ENCODE assay signal across 18 mouse cellular contexts in genomic region chr1:42417815-42418214, GRCm38 (mm10).
DNase-seq lines count a peak whose midpoint lies in the region; ATAC-seq lines count a peak whose summit lies in the region.
"Had no signal": no experiment of that assay in that cellular context is flagged by ENCODE, and none has a peak within 500 bp of the region (broad histone marks: within the 10 kb centered on the region; RNA-seq: fewer than 3 reads in every experiment).

No protein-coding gene starts in this region.

- no peaks in the 10 kb centered on the region for H3K27me3 ChIP-seq in lung, embryonic 15.5 days
- H3K27me3 ChIP-seq in midbrain, embryonic 13.5 days: 0 out of 2 replicates have a peak, but pooled peaks cover 3% of the 10 kb centered on the region
- peaks cover 5% of the 10 kb centered on the region; the same call in 1 of the 2 replicates for H3K27me3 ChIP-seq in midbrain, embryonic 11.5 days (ENCODE audit: control insufficient read depth, insufficient read depth, low read length)
- H3K27me3 ChIP-seq in embryonic facial prominence, embryonic 14.5 days (replicated peaks; ENCODE audit: control insufficient read depth, insufficient read depth, low read length): no peaks in the 10 kb centered on the region
- H3K27me3 ChIP-seq: hindbrain, embryonic 13.5 days had no signal

- DNase-seq in heart, postnatal 10 days: peak; percentile 2 to 7
- no peak for DNase-seq in heart, adult 18-20 months
- no peak for DNase-seq in lung, postnatal 10 days
- no peak for DNase-seq in midbrain, embryonic 11.5 days (ENCODE audit: low spot score, missing footprints)
- DNase-seq in embryonic facial prominence, embryonic 14.5 days (ENCODE audit: low spot score): peak; percentile 18
- no peak for DNase-seq in layer of hippocampus, adult 18-20 months (ENCODE audit: low spot score in 2 of 2)
- DNase-seq: adrenal gland, adult 2 months; adrenal gland, postnatal 25 days; cerebellum, adult 2 months; gastrocnemius, adult 2 months; gastrocnemius, postnatal 25 days; heart, postnatal 4 days had no signal

- WGBS in lung, embryonic 15.5 days: 4% methylated on average over 4 of the region's 4 CpGs
- 57% methylated on average over 4 of the region's 4 CpGs for WGBS in midbrain, embryonic 13.5 days
- 64% methylated on average over 4 of the region's 4 CpGs for WGBS in midbrain, embryonic 11.5 days
- WGBS in embryonic facial prominence, embryonic 14.5 days: 28% methylated on average over 4 of the region's 4 CpGs

- no peak overlapping the region for H3K9ac ChIP-seq in lung, embryonic 15.5 days
- no peak overlapping the region for H3K9ac ChIP-seq in midbrain, embryonic 13.5 days (replicated peaks)
- H3K9ac ChIP-seq in midbrain, embryonic 11.5 days (ENCODE audit: low read length): no peak overlapping the region
- no peak overlapping the region for H3K9ac ChIP-seq in embryonic facial prominence, embryonic 14.5 days (ENCODE audit: low read depth, low read length)
- H3K9ac ChIP-seq: embryonic facial prominence, embryonic 12.5 days; forebrain, embryonic 13.5 days; hindbrain, embryonic 13.5 days had no signal

- H3K9me3 ChIP-seq in lung, embryonic 15.5 days: no peaks in the 10 kb centered on the region
- no peaks in the 10 kb centered on the region for H3K9me3 ChIP-seq in midbrain, embryonic 13.5 days
- no peaks in the 10 kb centered on the region for H3K9me3 ChIP-seq in midbrain, embryonic 11.5 days (ENCODE audit: control insufficient read depth, low read length)
- no peaks in the 10 kb centered on the region for H3K9me3 ChIP-seq in embryonic facial prominence, embryonic 14.5 days (ENCODE audit: control insufficient read depth, low read length)
- H3K9me3 ChIP-seq: embryonic facial prominence, embryonic 12.5 days; forebrain, embryonic 13.5 days; hindbrain, embryonic 13.5 days had no signal

- H3K4me1 ChIP-seq in lung, embryonic 15.5 days: peaks cover 7% of the 10 kb centered on the region
- H3K4me1 ChIP-seq in midbrain, embryonic 13.5 days (replicated peaks): peaks cover 15% of the 10 kb centered on the region
- H3K4me1 ChIP-seq in midbrain, embryonic 11.5 days (ENCODE audit: control insufficient read depth, insufficient read depth, low read length): no peaks in the 10 kb centered on the region
- no peaks in the 10 kb centered on the region for H3K4me1 ChIP-seq in embryonic facial prominence, embryonic 14.5 days (ENCODE audit: control insufficient read depth, insufficient read depth, low read length)

- H3K4me2 ChIP-seq in lung, embryonic 15.5 days: no peak overlapping the region
- no peak overlapping the region for H3K4me2 ChIP-seq in midbrain, embryonic 13.5 days (replicated peaks)
- H3K4me2 ChIP-seq in midbrain, embryonic 11.5 days: no peak overlapping the region
- no peak overlapping the region for H3K4me2 ChIP-seq in embryonic facial prominence, embryonic 14.5 days (ENCODE audit: low read depth, low read length)
- H3K4me2 ChIP-seq: embryonic facial prominence, embryonic 12.5 days; forebrain, embryonic 13.5 days; heart, embryonic 11.5 days; hindbrain, embryonic 13.5 days had no signal

- peak; percentile 69; the same call in 1 of the 2 replicates for ATAC-seq in lung, embryonic 15.5 days (ENCODE audit: borderline replicate concordance, extremely low read depth, low FRiP score, low TSS enrichment)
- 0 out of 2 replicates have a peak, but pooled peaks have one; percentile 37 for ATAC-seq in midbrain, embryonic 13.5 days
- no peak for ATAC-seq in midbrain, embryonic 11.5 days (ENCODE audit: low FRiP score)
- ATAC-seq in embryonic facial prominence, embryonic 14.5 days (ENCODE audit: low read depth): no peak; the same call in 1 of the 2 replicates
- ATAC-seq: forebrain, embryonic 13.5 days had no signal

- no peak overlapping the region for H3K4me3 ChIP-seq in lung, embryonic 15.5 days
- no peak overlapping the region for H3K4me3 ChIP-seq in midbrain, embryonic 13.5 days (replicated peaks)
- H3K4me3 ChIP-seq in midbrain, embryonic 11.5 days (ENCODE audit: low read depth, low read length): no peak overlapping the region
- no peak overlapping the region for H3K4me3 ChIP-seq in embryonic facial prominence, embryonic 14.5 days (ENCODE audit: low read depth, low read length)
- H3K4me3 ChIP-seq: embryonic facial prominence, embryonic 12.5 days; forebrain, embryonic 13.5 days; gastrocnemius, adult 2 months; hindbrain, embryonic 13.5 days had no signal

- H3K27ac ChIP-seq in lung, embryonic 15.5 days: peak overlapping the region; percentile 41; the same call in 1 of the 2 replicates
- H3K27ac ChIP-seq in midbrain, embryonic 13.5 days: peak overlapping the region; percentile 54; the same call in 1 of the 2 replicates
- H3K27ac ChIP-seq in midbrain, embryonic 11.5 days (ENCODE audit: low read depth, low read length): no peak overlapping the region
- H3K27ac ChIP-seq in embryonic facial prominence, embryonic 14.5 days (replicated peaks; ENCODE audit: low read depth, low read length): no peak overlapping the region
- H3K27ac ChIP-seq: embryonic facial prominence, embryonic 12.5 days; forebrain, embryonic 13.5 days; gastrocnemius, adult 2 months; hindbrain, embryonic 13.5 days had no signal

- intact Hi-C loops in heart, postnatal 10 days (cut with DNase I): no loop called here

- H3K36me3 ChIP-seq in lung, embryonic 15.5 days: no peaks in the 10 kb centered on the region
- H3K36me3 ChIP-seq in midbrain, embryonic 13.5 days: no peaks in the 10 kb centered on the region
- no peaks in the 10 kb centered on the region for H3K36me3 ChIP-seq in midbrain, embryonic 11.5 days (ENCODE audit: control insufficient read depth, insufficient read depth, low read length)
- H3K36me3 ChIP-seq in embryonic facial prominence, embryonic 14.5 days (ENCODE audit: control insufficient read depth, insufficient read depth, low read length): no peaks in the 10 kb centered on the region
- H3K36me3 ChIP-seq: embryonic facial prominence, embryonic 12.5 days; hindbrain, embryonic 13.5 days had no signal

Comparison
In these comparisons a context has a peak if more than half of its experiments do, and no peak if none do; other contexts are left out.
1. DNase-seq: peak in heart, postnatal 10 days (2 of 2) and embryonic facial prominence, embryonic 14.5 days (single experiment); none in heart, adult 18-20 months (0 of 2), lung, postnatal 10 days (single experiment), midbrain, embryonic 11.5 days (single experiment) and layer of hippocampus, adult 18-20 months (0 of 2).
2. ATAC-seq: peak in lung, embryonic 15.5 days (single experiment) and midbrain, embryonic 13.5 days (single experiment); none in midbrain, embryonic 11.5 days (single experiment) and embryonic facial prominence, embryonic 14.5 days (single experiment).
3. H3K27ac ChIP-seq: peak in lung, embryonic 15.5 days (single experiment) and midbrain, embryonic 13.5 days (single experiment); none in midbrain, embryonic 11.5 days (single experiment) and embryonic facial prominence, embryonic 14.5 days (single experiment).